Mouse (Mus musculus) stomach, postnatal 0 days (tissue): ENCODE measurements around the gene Ip6k2.

ENCODE experiments used
- CTCF ChIP-seq: IDR thresholded peaks from 2 replicates; pipeline ENCODE4 v1.5.1; 2016; ENCODE audit warnings: antibody characterized with exemption, low read depth, mild to moderate bottlenecking, moderate library complexity
- EP300 ChIP-seq: optimal IDR thresholded peaks from 2 replicates; pipeline ENCODE3; 2016; ENCODE audit warnings: antibody characterized with exemption

GRCm38 (mm10) chr9:108747694-108748093 lies 35.9 kb upstream of the Ip6k2 start:
- TF ChIP-seq CTCF, result no peak
- no peak for TF ChIP-seq EP300
